Mouse (Mus musculus) MN1 (cell line): Measurements from ENCODE around the gene Scgb1a1.
A peak's percentile ranks its signal among the peaks of the same experiment; 100 is the strongest.
"Not testable (repeated sequence)": the region's sequence is repeated elsewhere in the genome, so short reads cannot be mapped to it uniquely, and the experiment has no call there.

Source experiments
- DNase-seq: peaks from one replicate; pipeline ENCODE4 v3.0.0-alpha.2; 2016; ENCODE audit warnings: low spot score

Gene Scgb1a1

DNA sequence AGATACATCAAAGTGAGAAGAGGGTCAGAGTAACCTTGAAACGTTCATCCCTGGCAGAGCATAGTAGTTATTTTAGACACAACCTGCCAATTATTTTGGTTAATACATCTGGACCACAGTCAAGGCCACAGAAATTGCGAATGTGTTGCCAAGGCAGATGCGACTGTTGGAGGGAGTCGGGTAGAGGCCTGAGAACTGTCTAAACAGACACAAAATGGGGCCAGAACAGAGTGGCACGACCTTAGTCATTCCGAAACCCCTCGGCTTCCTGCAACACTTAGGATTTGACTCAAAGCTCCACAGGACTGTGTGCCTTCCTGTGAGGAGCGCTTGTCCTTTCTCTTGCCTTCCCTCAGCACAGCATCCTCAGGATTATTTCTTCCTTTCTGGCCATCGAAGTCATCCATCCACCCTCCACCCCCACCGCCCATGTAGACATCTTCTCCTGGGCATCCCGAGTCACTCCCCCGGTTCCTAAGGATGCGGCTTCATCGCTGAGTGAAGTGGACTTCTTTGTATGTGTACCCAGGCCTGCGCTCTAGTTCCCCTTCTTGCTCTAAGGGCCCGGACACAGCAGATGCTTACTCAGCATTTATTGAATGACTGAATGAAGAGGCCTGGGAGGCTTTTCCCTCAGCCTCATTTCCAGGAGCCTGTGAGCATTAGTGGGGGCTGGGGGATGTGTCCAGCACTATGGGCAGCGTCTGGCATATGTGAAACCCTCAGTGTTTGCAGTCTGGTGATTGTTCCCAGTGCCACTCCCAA lies 12.7 kb upstream of the Scgb1a1 start:
- DNase-seq, result no peak

DNA sequence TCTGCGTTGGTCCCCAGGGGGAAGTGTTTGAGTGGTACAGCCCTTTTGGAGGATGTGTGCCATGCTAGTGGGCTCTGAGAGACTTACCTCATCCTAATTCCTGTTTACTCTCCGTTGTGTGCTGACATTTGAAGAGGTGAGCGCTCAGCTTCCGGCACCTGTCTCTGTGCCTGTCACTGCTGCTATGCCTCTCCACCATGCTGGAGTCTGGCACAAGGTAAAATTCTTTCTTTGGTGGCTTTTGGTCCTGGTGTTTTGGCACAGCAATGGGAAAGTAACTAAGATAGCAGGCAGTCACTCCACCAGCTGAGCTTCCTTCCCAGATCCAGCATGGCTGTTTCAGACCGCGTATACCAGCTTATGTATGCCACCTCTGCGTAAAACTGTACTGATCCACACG lies 12.0 kb upstream of the Scgb1a1 start:
- DNase-seq, result no peak

DNA sequence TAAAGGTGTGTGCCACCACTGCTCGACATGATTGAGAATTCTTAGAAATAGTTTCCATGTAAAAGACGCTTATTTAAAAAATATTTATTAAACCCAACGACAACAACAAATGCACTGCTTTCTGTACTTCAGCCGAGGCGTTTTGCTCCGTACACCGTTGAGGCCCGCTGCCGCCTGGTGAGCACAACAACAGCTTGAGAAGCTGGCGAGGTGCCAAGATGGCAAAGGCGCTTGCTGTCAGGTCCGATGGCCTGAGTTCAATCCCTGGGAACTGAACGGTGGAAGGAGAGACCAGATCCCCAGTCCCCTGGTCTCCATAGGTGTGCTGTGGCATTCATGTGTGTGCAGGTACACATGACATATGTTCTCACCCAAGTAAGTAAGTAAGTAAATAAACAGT lies 9.7 kb upstream of the Scgb1a1 start:
- no peak for DNase-seq

DNA sequence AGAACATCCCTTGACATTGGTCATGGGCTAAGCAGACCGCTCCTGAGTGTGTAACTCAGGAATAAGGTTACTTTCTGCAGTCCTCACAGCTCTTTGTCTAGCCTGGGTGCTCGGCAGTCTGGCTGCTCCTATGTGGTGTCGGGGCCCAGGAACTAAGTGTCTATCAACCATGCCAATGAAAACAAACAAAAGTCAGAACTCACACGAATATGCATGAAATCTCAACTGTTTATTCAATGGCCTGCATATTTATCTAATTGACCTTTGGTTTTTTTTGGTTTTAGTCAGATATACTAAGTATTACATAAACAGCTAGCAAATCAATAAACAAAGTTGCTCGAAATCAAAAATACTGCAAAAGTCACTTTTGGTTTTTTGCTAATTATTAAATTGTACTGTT lies 7.4 kb upstream of the Scgb1a1 start:
- no peak for DNase-seq

DNA sequence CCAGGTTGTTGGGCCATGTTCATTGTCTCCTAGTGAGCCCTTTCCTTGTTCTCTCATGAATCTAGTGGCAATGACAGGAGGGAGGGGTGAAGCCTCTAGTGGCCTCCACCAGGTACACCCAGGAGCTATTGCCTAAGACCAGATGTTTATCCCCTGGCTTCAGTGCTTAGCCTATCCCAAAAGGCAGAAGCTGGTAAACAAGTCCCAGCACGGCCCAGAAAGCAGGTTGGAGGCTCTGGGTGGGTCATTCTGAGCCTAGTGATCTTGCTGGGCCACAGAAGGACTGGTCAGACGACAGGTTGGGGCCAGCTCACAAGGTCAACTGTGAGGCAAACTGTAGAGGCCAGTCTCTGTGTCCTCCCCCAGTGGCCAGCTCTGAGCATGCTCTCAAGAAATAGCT lies 3.0 kb upstream of the Scgb1a1 start:
- no peak for DNase-seq

DNA sequence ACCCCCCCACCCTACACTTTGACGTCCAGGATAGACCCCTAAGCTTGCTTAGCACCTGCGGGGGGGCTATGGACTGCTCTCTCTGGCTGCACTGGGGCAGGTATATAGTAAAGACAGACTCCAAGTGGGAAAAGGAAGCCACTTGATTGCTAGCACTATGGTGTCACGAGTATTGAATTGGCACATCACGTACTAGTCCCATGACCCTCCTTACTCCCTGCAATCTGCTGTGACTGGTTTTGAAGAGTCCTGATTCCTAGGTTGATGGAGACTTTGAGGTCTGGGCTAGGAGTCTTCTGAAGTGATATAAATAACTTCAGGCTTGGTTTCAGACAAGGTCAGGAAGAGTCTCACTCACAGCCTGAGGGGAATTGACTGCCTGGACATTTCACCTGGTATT lies 2.4 kb upstream of the Scgb1a1 start:
- DNase-seq, result no peak

DNA sequence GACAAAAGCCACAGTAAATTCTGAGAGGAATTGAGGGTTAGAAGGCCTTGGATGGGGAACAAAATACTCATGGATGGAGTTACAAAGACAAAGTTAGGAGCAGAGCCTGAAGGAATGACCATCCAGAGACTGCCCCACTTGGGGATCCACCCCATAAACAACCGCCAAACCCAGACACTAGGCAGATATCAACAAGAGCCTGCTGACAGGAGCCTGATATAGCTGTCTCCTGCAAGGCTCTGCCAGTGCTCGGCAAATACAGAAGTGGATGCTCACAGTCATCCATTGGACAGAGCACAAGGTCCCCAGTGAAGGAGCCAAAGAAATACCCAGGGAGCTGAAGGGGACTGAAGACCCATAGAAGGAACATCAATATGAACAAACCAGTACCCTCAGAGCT lies 3.9 kb downstream of the Scgb1a1 start:
- not testable (repeated sequence) for DNase-seq

DNA sequence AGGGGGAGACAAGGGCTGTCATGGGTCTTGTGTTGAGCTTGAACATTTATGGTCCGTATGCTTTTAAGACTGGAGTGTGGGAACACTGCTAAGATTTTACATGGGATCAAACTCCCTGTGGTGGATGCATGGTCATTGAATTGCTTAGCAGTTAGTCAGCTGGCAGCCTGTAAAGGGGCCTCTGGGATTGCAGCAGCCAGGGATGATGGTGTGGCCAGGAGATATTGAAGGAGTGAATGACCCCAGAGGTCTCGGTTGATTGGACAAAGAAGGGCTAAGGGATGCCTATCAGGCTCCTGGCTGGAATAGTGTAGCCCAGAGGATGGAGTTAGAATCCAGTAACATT lies 4.8 kb downstream of the Scgb1a1 start:
- no peak for DNase-seq

DNA sequence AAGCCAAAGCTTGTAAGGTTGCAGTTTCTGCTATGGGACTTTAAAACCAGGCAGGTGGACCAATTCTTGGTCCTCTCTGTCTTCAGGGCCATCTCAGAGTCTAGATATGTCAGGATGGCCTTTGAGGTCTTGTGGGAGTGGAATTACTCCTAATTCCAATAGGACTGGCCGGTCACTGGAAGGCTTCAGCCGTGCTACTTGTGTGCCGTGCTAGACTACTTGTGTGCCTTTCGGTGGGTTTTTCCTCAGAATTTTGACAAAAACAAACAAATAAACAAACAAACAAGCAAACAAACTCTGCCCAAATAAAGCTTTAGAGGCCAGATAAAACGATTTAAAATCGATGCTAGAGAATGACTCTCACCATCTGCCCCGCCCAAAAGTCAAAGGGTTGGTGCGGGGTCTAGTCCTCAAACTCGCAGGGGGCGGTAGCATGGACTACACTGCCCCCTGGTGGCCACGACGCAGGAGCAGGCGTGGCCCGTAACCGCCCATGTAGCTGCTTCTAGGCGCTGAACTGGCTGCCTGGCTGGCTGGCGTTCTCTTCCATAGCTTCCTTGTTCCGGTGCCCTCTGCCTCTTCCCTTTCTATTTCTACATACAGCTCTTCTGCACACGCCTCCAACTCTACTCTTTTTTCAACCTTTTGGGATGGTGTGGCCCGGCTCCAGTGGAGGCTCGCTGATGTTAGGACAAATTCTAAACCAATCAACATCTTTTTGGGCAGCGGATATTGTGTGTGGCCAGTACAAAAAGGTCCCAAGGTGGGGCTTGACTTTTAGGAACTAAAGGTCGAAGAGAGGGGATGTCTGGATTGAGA lies 5.4 kb downstream of the Scgb1a1 start:
- DNase-seq, result peak; percentile 84

DNA sequence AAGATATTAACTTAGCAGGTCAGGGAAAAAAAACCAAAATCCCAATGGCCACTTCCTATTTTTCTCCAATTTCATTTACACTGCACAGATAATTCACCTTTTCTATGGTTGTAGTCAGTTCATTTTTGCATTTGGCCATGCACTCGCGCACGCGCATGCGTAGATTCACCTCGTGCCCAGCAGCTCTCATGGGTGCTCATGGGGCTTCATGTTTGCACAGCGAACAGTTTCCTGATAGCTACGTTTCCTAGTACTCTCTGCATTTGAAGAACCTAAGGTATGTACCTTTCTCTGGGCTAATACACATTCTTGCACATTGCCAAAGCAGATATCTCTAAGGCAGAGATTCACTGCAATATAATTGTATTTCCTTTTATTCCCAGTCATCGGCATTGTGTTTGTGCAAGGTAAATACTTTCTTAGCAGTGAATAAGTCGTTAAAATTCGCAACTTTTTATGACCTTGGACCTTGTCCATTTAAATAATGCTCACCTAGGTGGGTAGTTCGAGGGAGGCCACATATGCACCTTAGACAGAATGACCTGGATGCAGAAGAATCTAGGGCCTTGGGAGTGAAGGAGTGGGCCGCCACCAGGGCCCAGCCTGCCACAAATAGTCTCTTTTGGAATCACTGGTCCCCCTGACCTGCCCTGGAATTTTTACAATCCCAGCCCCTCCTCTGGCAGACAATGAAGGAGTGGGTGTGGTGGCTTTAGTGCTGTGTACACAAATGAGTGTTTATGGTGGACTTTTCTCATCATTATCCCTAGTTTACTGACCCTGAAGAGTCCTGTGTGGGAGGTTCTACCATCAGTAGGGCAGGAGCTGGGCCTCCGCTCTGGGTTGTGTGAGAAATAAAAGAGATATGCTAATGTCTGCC lies 6.2 kb downstream of the Scgb1a1 start:
- no peak for DNase-seq

DNA sequence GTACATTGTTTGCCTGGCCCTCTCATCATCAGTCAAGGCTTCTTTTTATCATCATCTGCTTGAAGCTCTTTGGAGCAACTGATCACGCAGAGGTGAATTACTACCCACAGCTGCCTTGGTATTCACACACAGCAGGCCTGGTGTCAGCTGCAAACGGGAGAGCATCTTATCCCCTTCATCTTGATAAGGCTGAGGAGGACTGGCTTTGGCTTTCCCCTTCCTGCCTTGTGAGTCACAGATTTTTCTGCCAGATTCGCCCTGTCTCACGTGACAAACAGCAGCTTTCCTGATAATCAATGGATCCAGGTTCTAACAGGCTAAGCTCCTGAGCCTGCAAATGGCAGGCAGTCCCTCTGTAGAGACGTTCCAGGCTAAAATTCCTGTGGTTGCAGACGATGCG lies 7.8 kb downstream of the Scgb1a1 start:
- DNase-seq, result peak; percentile 56

DNA sequence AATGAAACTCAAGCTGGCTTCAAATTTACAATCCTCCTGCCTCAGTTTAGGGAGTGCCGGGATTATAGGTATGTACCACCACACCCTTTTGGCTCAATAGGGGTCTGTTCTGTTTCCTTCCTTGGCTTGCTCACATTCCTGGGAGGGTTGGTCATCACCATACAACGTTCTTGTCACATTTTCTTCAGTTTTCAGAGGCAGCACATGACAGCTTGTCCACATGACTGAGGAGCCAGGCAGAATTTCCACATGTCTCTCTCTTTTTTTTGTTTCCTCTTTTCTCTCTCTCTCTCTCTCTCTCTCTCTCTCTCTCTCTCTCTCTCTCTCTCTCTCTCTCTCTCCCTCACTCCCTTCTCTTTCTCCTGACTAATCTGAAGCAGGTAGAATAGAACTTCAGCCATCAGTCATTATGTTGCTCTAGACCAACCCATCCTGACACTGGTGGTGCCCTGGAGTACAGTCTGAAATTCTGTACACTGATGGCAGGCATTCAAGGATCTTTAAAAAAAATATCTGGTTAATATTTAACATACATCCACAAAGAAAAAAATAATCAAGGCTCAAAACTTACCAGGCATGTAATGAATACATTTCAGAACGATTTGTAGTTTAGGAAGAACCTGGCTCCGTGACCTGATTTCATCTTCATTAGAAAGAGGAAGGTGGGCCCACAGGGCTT lies 10.6 kb downstream of the Scgb1a1 start:
- DNase-seq, result no peak

DNA sequence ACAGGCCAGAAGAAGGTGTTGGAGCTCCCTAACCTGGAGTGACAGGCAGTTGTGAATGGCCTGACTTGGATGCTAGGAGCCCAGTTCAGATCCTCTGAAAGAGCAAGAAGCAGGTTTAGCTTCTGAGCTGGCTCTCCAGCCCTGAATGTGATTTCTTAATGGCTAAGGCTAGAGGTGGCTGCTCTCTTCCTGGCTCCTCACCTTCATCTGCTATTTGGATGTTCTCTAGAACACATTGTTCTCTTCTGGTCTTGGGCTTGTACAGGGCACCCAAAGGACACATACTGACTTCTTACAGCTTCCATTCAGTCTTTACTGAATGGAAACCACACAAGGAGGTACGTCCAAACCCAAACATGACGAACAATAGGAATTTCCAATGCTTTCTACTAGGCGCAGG lies 11.7 kb downstream of the Scgb1a1 start:
- no peak for DNase-seq

DNA sequence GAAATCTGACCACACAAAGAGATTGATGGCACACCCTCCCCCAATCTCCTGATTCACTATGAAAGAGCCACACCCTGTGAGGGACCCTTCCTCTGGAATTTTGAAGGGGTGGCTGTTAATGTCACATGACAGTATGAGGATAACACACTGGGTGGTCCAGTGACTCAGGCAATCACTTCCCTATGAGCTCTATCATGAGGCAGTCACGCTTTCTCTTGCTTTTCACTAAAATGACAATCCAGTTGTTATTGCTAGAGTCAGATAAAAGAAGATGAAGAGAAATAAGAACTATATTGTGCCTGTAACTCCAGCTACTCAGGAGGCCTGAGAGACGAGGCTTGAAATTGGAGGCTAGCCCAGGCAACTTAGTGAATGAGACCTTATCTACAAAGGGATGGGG lies 12.2 kb downstream of the Scgb1a1 start:
- DNase-seq, result no peak

DNA sequence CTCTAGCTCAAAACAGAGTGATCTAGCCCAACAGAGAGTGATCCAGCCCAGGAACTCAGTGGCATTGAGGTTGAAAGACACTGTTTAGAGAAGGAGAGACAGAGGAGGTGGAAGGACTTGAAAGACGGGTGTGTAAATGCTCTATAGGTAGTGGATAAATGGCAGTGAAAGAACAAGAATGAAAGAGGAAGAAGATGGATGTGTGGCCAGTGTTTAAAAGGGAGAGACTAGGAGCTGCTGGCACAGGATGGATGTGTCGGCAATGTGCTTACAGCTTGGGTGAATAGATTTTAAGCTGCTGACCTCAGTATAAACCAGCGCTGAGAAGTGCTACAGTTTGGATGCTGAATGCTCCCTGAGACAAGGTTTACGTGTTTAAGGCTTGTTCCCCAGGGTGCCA lies 13.3 kb downstream of the Scgb1a1 start:
- no peak for DNase-seq

DNA sequence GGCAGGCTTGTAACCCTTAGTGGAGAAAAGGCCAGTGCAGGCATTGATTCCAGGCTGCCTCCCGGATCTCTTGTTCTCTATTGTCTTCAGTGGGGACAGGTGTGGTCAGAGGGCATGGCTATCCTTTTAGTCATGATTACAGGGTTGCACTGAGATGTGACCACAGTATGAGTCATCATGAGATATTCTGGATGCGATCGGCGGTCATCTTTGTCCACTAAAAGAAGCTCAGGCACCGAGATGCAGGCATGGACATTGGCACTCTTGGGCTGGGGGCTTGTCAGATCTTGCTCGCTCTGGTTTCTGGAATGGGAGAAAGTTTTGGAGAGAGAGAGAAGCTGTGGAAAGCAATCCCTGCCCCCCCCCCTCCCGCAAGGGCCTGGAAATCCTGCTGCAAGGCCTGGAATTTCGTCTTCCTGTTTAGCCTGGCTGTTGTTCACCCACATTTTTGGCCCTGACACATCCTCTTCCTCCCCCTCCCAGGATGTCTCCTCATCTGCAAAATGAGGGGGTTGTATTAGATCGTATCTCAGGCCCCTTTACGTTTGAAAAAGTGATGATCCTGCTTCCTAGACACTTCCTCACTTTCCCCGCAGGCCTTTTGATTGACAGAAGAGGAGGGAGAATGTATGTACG lies 13.9 kb downstream of the Scgb1a1 start:
- DNase-seq, result peak; percentile 55

DNA sequence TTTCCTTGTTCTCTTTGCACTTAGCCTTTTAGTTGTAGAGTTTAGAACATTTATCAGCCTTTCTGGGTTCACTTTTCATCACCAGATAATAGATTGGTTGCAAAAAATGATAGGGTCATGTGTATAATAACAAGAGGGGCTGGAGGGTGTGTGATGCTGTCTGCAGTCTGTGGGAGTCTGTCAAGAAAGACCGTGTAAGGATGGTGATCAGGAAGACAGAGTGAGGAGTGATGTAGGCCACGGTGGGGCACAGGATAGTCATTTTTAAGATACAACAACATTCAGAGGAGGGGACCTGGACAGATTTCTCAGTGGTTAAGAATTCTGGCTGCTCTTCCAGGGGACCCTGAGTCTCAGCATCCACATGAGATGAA lies 15.6 kb downstream of the Scgb1a1 start:
- DNase-seq, result no peak

DNA sequence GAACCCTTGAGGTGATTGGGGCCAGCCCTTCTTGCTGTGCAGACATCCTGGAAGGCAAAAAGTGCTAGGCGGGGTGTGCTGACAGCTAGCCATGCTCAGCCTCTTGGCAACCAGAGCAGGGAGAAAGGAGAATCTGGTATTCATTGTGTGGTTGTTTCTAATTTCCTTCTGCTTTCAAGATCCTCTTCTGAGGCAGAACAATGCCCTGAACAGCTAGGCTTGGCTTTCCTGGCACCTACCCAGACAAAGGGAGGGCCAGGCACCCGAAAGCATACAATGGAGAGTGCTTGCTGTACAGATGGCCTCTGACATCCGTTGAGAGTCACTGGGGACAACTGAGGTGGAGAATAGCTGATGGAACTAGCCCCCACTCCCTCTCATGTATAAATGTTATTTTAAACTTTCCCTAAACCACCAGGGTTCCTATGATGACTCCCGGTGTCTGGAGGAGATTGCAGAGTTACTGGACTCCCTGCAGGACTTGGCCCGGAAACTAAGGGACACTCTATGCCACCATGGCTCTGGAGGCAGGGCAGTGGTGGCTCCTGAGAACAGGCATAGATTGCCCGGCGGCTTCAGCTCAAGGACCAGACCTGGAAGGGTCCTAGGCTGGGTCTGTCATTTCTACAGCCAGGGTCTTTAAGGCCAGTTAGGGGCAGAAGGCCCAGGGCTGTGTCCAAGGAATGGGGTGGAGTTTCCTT lies 16.2 kb downstream of the Scgb1a1 start:
- peak; percentile 70 for DNase-seq

DNA sequence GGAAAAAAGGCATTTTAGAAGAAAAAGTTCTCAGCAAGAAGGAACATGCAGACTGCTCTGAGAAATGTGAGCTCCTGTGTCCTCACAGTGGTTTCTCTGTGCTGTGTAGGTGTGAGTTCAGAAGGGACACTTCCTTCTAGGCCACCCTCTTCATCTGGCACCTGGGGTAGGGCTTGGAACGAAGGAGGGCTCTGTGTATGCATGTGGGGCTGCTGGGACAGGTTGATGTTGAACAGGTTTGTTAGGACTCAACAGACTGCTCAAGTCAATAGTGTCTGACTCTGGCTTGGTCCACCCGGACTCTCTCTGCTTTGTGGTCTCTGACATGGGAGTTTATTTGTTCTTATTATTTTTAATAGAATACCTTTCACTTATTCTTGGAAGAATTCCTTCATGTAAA lies 17.4 kb downstream of the Scgb1a1 start:
- no peak for DNase-seq

DNA sequence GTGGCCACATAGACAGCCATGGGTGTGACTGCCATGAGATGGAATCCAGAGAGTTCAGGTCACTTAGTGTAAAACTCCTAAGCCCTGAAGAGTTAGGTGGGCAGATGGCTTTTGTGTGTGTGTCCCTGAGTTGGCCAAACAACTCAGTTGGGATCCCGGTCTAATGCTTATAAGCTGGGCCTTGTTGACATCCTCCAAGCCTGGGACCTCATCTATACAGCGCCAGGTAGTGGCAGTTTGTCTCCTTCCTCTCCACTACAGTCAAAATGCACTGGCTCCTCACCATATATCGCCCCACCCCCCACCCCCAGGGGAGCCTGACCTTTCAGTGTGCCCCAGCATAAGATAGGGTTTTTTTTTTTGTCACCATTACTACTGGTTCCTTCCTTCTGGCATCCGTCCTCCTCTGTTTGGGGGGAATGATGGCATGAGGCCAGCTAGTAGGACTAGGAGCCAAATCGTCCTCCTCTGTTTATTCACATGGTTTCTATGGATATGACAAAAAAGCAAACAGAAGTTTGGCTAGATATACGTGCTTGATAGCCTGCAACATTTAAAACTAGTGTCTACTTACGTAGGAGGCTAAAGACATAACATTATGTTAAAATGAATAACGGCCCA lies 18.0 kb downstream of the Scgb1a1 start:
- no peak for DNase-seq

DNA sequence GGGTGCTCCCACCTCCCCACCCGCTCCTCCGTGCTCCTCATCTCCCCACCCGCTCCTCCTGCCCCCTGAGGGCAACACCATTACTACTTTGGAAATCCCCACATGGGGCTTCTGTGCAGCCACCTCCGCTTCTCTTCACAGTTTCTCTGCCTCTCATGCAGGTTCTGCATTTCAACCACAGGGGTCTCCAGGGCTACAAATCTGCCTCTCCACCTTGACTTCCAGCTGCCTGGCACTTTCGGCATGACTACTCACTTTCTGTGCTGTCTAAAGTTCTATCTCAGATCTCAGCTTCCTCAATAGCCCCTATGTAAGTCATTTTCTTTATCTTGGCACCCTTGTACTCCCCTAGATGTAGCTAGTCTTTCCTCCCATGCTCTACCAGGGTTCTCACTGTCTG lies 20.5 kb downstream of the Scgb1a1 start:
- no peak for DNase-seq
